In the genomic region with DNA sequence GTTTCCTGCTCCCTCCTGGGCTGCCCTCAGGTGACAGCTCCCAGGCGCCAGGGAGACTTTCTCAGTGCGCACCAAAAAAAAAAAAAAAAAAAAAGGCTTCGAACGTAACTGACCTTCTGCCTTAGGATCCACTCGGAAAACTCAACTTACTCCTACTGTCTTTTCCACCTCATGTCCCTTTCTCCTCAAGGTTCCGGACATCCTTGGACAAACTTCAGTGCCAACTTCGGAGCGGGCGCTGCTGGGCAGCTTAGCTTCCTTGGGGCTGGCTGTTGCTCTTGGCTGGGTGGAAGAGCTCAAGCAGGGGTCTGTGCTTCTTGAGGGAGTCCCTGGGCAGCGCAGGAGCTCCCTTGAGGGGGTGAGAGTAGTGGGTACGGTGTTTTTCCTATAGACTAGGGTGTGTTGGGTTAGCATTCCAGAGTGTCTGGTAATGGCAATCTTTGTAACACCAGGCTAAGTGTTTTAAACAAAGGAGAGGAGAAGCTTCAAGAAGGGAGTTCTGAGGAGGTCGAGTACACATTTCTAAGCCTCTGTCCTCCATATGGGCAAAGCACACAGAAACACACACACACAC, we compare ENCODE assay signal across 8 mouse cellular contexts. TPM values are rescaled to one million over a fixed set of nuclear protein-coding genes. Genes with fewer than 3 reads are reported as not detected.
DNase-seq lines count a peak whose midpoint lies in the region; ATAC-seq and TF ChIP-seq lines count a peak whose summit lies in the region.

No protein-coding gene starts in this region.

- H3K36me3 ChIP-seq in erythroblast, embryonic 14.5 days (ENCODE audit: control insufficient read depth) = no peaks in the 10 kb centered on the region
- no peaks in the 10 kb centered on the region for H3K36me3 ChIP-seq in forebrain, embryonic 16.5 days (ENCODE audit: control insufficient read depth, insufficient read depth)
- no peaks in the 10 kb centered on the region for H3K36me3 ChIP-seq in hindbrain, embryonic 16.5 days (ENCODE audit: control insufficient read depth, insufficient read depth, low read length)
- no peaks in the 10 kb centered on the region for H3K36me3 ChIP-seq in limb, embryonic 14.5 days (ENCODE audit: control insufficient read depth, insufficient read depth, low read length)
- H3K36me3 ChIP-seq in midbrain, embryonic 12.5 days = no peaks in the 10 kb centered on the region

- peaks cover 11% of the 10 kb centered on the region for H3K4me1 ChIP-seq in erythroblast, embryonic 14.5 days (ENCODE audit: control insufficient read depth)
- H3K4me1 ChIP-seq in forebrain, embryonic 16.5 days (replicated peaks; ENCODE audit: control insufficient read depth, insufficient read depth, low read length) = peaks cover 10% of the 10 kb centered on the region
- peaks cover 3% of the 10 kb centered on the region; the same call in 1 of the 2 replicates for H3K4me1 ChIP-seq in hindbrain, embryonic 16.5 days (ENCODE audit: control insufficient read depth, insufficient read depth, low read depth, low read length)
- H3K4me1 ChIP-seq in limb, embryonic 14.5 days (ENCODE audit: control insufficient read depth, insufficient read depth, low read length) = peaks cover 8% of the 10 kb centered on the region; the same call in 1 of the 2 replicates
- H3K4me1 ChIP-seq in midbrain, embryonic 12.5 days = peaks cover 11% of the 10 kb centered on the region

- H3K9ac ChIP-seq in forebrain, embryonic 16.5 days (replicated peaks; ENCODE audit: low read depth, low read length) = peak overlapping the region; percentile 56
- H3K9ac ChIP-seq in hindbrain, embryonic 16.5 days (ENCODE audit: low read depth, low read length) = peak overlapping the region; percentile 70
- H3K9ac ChIP-seq in limb, embryonic 14.5 days (ENCODE audit: low read depth, low read length, severe bottlenecking) = peak overlapping the region; percentile 67
- peak overlapping the region; percentile 73 for H3K9ac ChIP-seq in midbrain, embryonic 12.5 days (replicated peaks)

- peak overlapping the region; percentile 59 for H3K4me3 ChIP-seq in erythroblast, embryonic 14.5 days (replicated peaks)
- H3K4me3 ChIP-seq in forebrain, embryonic 16.5 days (replicated peaks; ENCODE audit: low read length) = peak overlapping the region; percentile 49
- peak overlapping the region; percentile 64 for H3K4me3 ChIP-seq in hindbrain, embryonic 16.5 days (ENCODE audit: low read length)
- peak overlapping the region; percentile 67 for H3K4me3 ChIP-seq in limb, embryonic 14.5 days (replicated peaks; ENCODE audit: low read length)
- H3K4me3 ChIP-seq in midbrain, embryonic 12.5 days = peak overlapping the region; percentile 66

- no peak overlapping the region for H3K27ac ChIP-seq in forebrain, embryonic 16.5 days (ENCODE audit: low read length)
- peak overlapping the region; percentile 57 for H3K27ac ChIP-seq in hindbrain, embryonic 16.5 days (ENCODE audit: low read depth, low read length)
- peak overlapping the region; percentile 94 for H3K27ac ChIP-seq in limb, embryonic 14.5 days (replicated peaks; ENCODE audit: low read depth, low read length)
- peak overlapping the region; percentile 77 for H3K27ac ChIP-seq in midbrain, embryonic 12.5 days (replicated peaks)

- DNase-seq in adipocyte (ENCODE audit: low spot score) = peak; percentile 59
- peak; percentile 16 for DNase-seq in limb, embryonic 14.5 days (ENCODE audit: low spot score)
- peak; percentile 9 for DNase-seq in testis, postnatal 14 days (ENCODE audit: low spot score)

- H3K27me3 ChIP-seq in erythroblast, embryonic 14.5 days (ENCODE audit: control insufficient read depth) = peaks cover 24% of the 10 kb centered on the region
- H3K27me3 ChIP-seq in forebrain, embryonic 16.5 days (replicated peaks; ENCODE audit: control insufficient read depth, insufficient read depth, low read length) = peaks cover 9% of the 10 kb centered on the region
- no peaks in the 10 kb centered on the region for H3K27me3 ChIP-seq in hindbrain, embryonic 16.5 days (replicated peaks; ENCODE audit: control insufficient read depth, insufficient read depth, low read length)
- H3K27me3 ChIP-seq in limb, embryonic 14.5 days (ENCODE audit: control insufficient read depth, insufficient read depth, low read length) = no peaks in the 10 kb centered on the region
- H3K27me3 ChIP-seq in midbrain, embryonic 12.5 days = no peaks in the 10 kb centered on the region; the same call in 1 of the 2 replicates

- 1% methylated on average over 12 of the region's 12 CpGs for WGBS in forebrain, embryonic 16.5 days
- under 1% methylated on average over 12 of the region's 12 CpGs for WGBS in hindbrain, embryonic 16.5 days
- 0% methylated on average over 12 of the region's 12 CpGs for WGBS in limb, embryonic 14.5 days
- WGBS in midbrain, embryonic 12.5 days = under 1% methylated on average over 12 of the region's 12 CpGs

- no peaks in the 10 kb centered on the region for H3K9me3 ChIP-seq in erythroblast, embryonic 14.5 days (ENCODE audit: control insufficient read depth, low read length)
- no peaks in the 10 kb centered on the region for H3K9me3 ChIP-seq in forebrain, embryonic 16.5 days (ENCODE audit: control insufficient read depth, low read length)
- H3K9me3 ChIP-seq in hindbrain, embryonic 16.5 days (ENCODE audit: control insufficient read depth, low read length) = no peaks in the 10 kb centered on the region; the same call in 1 of the 2 replicates
- no peaks in the 10 kb centered on the region for H3K9me3 ChIP-seq in limb, embryonic 14.5 days (ENCODE audit: control insufficient read depth, low read length)
- no peaks in the 10 kb centered on the region for H3K9me3 ChIP-seq in midbrain, embryonic 12.5 days

- TF ChIP-seq POLR2A in limb, embryonic 14.5 days (IDR thresholded peaks at IDR 0.05; ENCODE audit: borderline replicate concordance, extremely low read depth, insufficient read depth, insufficient read length) = no peak

- no peak for ATAC-seq in erythroblast, adult 5-6 weeks (replicated peaks; ENCODE audit: low FRiP score, poor library complexity, severe bottlenecking)
- peak; percentile 16 for ATAC-seq in forebrain, embryonic 16.5 days
- ATAC-seq in hindbrain, embryonic 16.5 days = peak; percentile 19
- ATAC-seq in limb, embryonic 14.5 days (ENCODE audit: low FRiP score, low read depth) = 0 out of 2 replicates have a peak, but pooled peaks have one; percentile 6
- peak; percentile 20 for ATAC-seq in midbrain, embryonic 12.5 days (ENCODE audit: low FRiP score, low read depth)

- peak overlapping the region; percentile 90 for H3K4me2 ChIP-seq in forebrain, embryonic 16.5 days (ENCODE audit: low read length)
- peak overlapping the region; percentile 66 for H3K4me2 ChIP-seq in hindbrain, embryonic 16.5 days (ENCODE audit: low read length)
- H3K4me2 ChIP-seq in limb, embryonic 14.5 days (replicated peaks; ENCODE audit: low read depth, low read length, severe bottlenecking) = peak overlapping the region; percentile 74
- peak overlapping the region; percentile 86 for H3K4me2 ChIP-seq in midbrain, embryonic 12.5 days (replicated peaks)

RNA-seq across cellular contexts. Expression of a gene that starts 1.4 kb away (rescaled TPM):
- 0.01 and 0.02 TPM in 2 replicates for polyA plus RNA-seq in erythroblast, embryonic 14.5 days (2012)
- total RNA-seq in erythroblast, adult 5-6 weeks (2015; ENCODE audit: low replicate concordance) = 16.1 and 16.5 TPM in 2 replicates
- total RNA-seq in erythroblast, adult 5-6 weeks (2017; ENCODE audit: low replicate concordance) = 11.9 and 12.5 TPM in 2 replicates
- polyA plus RNA-seq in forebrain, embryonic 16.5 days (2015; fragmentation: Nextera tagmentation; extraction: Ambion mirVana) = 34.6 and 42.8 TPM in 2 replicates
- polyA plus RNA-seq in hindbrain, embryonic 16.5 days (2015; fragmentation: Nextera tagmentation; extraction: Ambion mirVana) = 67.8 and 83.9 TPM in 2 replicates
- 105 and 112 TPM in 2 replicates for polyA plus RNA-seq in limb, embryonic 14.5 days (2012; rRNA removed)
- polyA plus RNA-seq in limb, embryonic 14.5 days (2014; fragmentation: Nextera tagmentation; extraction: Ambion mirVana) = 185 and 205 TPM in 2 replicates
- 168 and 179 TPM in 2 replicates for polyA plus RNA-seq in midbrain, embryonic 12.5 days (2016; fragmentation: Nextera tagmentation; extraction: Ambion mirVana)

Comparison
In these comparisons a context has a peak if more than half of its experiments do, and no peak if none do; other contexts are left out.
1. DNase-seq: peak in every context shown above with its lines; median percentile 59 in adipocyte; 16 in limb, embryonic 14.5 days; 9 in testis, postnatal 14 days.
2. RNA of a gene that starts 1.4 kb away (polyA plus RNA-seq): 105 to 205 TPM in limb, embryonic 14.5 days, 168 to 179 TPM in midbrain, embryonic 12.5 days, 67.8 to 83.9 TPM in hindbrain, embryonic 16.5 days and 34.6 to 42.8 TPM in forebrain, embryonic 16.5 days; 0.01 to 0.02 TPM in erythroblast, embryonic 14.5 days; every median in the first group is over 10 times any median in the second.
3. Peak in every context shown above with its lines, with median percentiles within 50 percentile points of each other: H3K4me3 ChIP-seq, H3K4me2 ChIP-seq and H3K9ac ChIP-seq.